Mouse (Mus musculus) heart, embryonic 11.5 days (tissue): ENCODE measurements around the gene Mta1. TPM values are rescaled to one million over a fixed set of nuclear protein-coding genes. Genes with fewer than 3 reads are reported as not detected.

Experiments used
- ATAC-seq: fragments of 200-750 bp; cut with Nextera tagmentation; replicated peaks from 2 replicates; pipeline ENCODE4 v1.8.0; 2017; ENCODE audit warnings: moderate library complexity; ENCODE audit not compliant: insufficient number of reproducible peaks, low FRiP score, low TSS enrichment
- H3K27ac ChIP-seq: fragments of 300-500 bp; sonication (generic); 2 replicates; pipeline ENCODE4 v1.5.1; 2014; ENCODE audit warnings: mild to moderate bottlenecking, low read depth, low read length
- H3K27me3 ChIP-seq: fragments of 300-500 bp; sonication (generic); 2 replicates; pipeline ENCODE4 v1.6.1; 2014; ENCODE audit warnings: mild to moderate bottlenecking, low read length, mixed read lengths; ENCODE audit not compliant: control insufficient read depth, insufficient read depth
- H3K36me3 ChIP-seq: fragments of 300-500 bp; sonication (generic); 2 replicates; pipeline ENCODE4 v1.6.1; 2014; ENCODE audit warnings: mild to moderate bottlenecking, low read length, moderate library complexity, mixed read lengths; ENCODE audit not compliant: control insufficient read depth, insufficient read depth
- H3K4me1 ChIP-seq: fragments of 300-500 bp; sonication (generic); 2 replicates; pipeline ENCODE4 v1.6.1; 2014; ENCODE audit warnings: low read length; ENCODE audit not compliant: control insufficient read depth, insufficient read depth
- H3K4me2 ChIP-seq: fragments of 300-500 bp; sonication (generic); 2 replicates; pipeline ENCODE4 v1.6.1; 2014; ENCODE audit warnings: mild to moderate bottlenecking, moderate library complexity
- H3K4me3 ChIP-seq: fragments of 300-500 bp; sonication (generic); 2 replicates; pipeline ENCODE4 v1.5.1; 2014; ENCODE audit warnings: low read depth, low read length
- H3K9ac ChIP-seq: fragments of 300-500 bp; sonication (generic); 2 replicates; pipeline ENCODE4 v1.6.1; 2014; ENCODE audit warnings: mild to moderate bottlenecking, low read depth, low read length, moderate library complexity
- H3K9me3 ChIP-seq: fragments of 300-500 bp; sonication (generic); replicated peaks from 2 replicates; pipeline ENCODE4 v1.6.1; 2016; ENCODE audit warnings: low read length; ENCODE audit not compliant: control insufficient read depth
- WGBS: fragments of 180-500 bp; shearing (Covaris S2); extraction: QIAGEN DNeasy Blood & Tissue Kit; methylation state at CpG from one replicate; pipeline ENCODE4 v1.1.7; 2014; ENCODE audit not compliant: insufficient replicate concordance; 5-methylcytosine and 5-hydroxymethylcytosine counted together
- polyA plus RNA-seq: library from polyadenylated mRNA; unstranded; fragments of >200 nt; fragmentation: Nextera tagmentation; extraction: Ambion mirVana; gene quantifications from 2 replicates; pipeline ENCODE4 v1.2.1, GENCODE M21; 2014

The Mta1 gene
- polyA plus RNA-seq, 1 experiment from 2014 or later = 14.7 TPM

GRCm38 (mm10) chr12:113114856-113115538 lies 16.9 kb downstream of the Mta1 start:
- H3K27me3 ChIP-seq = no peaks in the 10 kb centered on the region
- WGBS = 79% methylated on average over 16 of the region's 16 CpGs
- H3K9me3 ChIP-seq = no peaks in the 10 kb centered on the region
- ATAC-seq = no peak
- no peak overlapping the region for H3K4me2 ChIP-seq
- H3K4me3 ChIP-seq = no peak overlapping the region
- peaks cover 8% of the 10 kb centered on the region; the same call in 1 of the 2 replicates for H3K4me1 ChIP-seq
- peaks cover 25% of the 10 kb centered on the region for H3K36me3 ChIP-seq
- H3K27ac ChIP-seq = no peak overlapping the region
- H3K9ac ChIP-seq = no peak overlapping the region

DNA sequence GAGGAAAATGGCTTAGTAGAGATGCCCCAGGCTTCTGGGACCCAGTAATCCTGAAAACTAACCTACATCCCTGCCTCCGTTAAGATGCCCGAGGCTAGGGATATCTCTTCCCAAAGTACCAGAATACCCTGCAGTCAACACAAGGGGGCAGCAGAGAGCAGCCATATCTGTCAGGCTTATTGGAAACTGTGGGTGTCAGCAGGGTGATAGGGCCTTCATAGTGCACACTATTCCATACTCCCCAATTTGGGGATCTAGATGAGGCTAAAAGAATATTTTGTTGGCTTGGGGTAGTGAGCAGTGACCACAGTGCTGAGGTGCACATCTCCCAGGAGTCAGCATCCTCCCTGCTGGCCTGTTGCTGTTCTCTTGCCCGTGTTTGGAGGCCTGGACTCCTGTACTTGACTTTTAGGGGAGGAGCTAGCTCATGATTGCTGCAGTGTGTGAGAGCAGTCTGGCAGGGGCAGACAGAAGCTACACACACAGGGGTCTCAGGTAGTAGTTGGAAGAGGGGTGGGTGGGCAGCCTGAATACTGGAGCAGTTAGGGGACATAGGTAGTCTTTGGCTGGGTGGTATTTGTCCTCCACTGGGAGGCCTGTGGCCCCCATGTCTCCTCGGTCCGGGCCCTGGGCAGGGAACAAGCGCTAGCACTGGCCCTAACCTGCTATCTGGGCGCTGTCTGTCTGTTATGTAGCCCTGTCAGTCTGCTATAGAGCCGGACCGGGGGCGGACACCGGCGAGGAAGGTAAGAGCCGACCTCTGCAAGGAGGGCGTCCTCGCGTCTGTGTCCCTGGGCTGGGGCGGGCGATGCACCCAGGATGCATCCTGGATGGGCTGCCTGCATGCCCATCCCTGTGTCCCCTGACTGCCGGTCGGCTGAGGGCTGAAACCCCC lies 21.7 kb downstream of the Mta1 start:
- Histone ChIP-seq H3K4me2 (no peak overlapping the region), H3K36me3 (peaks cover 38% of the 10 kb centered on the region)
- 77% methylated on average over 20 of the region's 20 CpGs for WGBS

DNA sequence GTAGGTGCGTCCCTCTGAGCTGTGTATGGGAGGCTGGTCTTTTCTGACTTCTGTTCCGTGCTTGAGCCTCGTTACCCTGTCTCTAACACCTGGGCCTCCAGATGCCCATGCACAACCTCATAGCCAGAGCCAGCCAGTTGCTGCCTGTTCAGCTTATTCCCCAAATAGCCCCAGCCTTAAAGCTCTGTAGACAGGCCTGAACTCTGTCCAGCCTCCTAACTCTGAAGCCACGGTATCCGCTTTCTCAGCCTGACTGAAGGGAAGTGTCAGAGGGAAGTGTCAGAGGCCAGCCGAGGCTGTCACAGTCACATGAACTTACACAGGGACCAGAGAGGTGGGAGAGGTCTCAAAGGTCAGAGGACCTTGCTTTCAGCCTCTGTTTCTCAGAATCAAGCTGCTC lies 26.6 kb downstream of the Mta1 start:
- Histone ChIP-seq H3K9me3 (no peaks in the 10 kb centered on the region), H3K9ac (no peak overlapping the region), H3K36me3 (peaks cover 56% of the 10 kb centered on the region), H3K4me3 (no peak overlapping the region), H3K27ac (peak overlapping the region; percentile 31; the same call in 1 of the 2 replicates), H3K27me3 (no peaks in the 10 kb centered on the region), H3K4me2 (no peak overlapping the region), H3K4me1 (peaks cover 4% of the 10 kb centered on the region; the same call in 1 of the 2 replicates)
- ATAC-seq = no peak
- 63% methylated on average over 6 of the region's 6 CpGs for WGBS

More for the DNA sequence above, 21.7 kb downstream of the Mta1 start:
- ATAC-seq = peak; percentile 22; the same call in 1 of the 2 replicates
- Histone ChIP-seq H3K9me3 (no peaks in the 10 kb centered on the region), H3K9ac (no peak overlapping the region), H3K4me1 (peaks cover 9% of the 10 kb centered on the region; the same call in 1 of the 2 replicates), H3K27me3 (no peaks in the 10 kb centered on the region), H3K4me3 (no peak overlapping the region), H3K27ac (0 out of 2 replicates have a peak overlapping the region, but pooled peaks have one; percentile 22)

- Histone ChIP-seq H3K36me3 (peaks cover 70% of the 10 kb centered on the region), H3K27ac (no peak overlapping the region), H3K4me1 (peaks cover 39% of the 10 kb centered on the region), H3K4me2 (no peak overlapping the region), H3K27me3 (no peaks in the 10 kb centered on the region), H3K9me3 (no peaks in the 10 kb centered on the region), H3K9ac (no peak overlapping the region), H3K4me3 (no peak overlapping the region)
- WGBS = 90% methylated on average over 8 of the region's 8 CpGs
- no peak for ATAC-seq
Measured at GRCm38 (mm10) chr12:113130732-113131131, 32.7 kb downstream of the Mta1 start.

DNA sequence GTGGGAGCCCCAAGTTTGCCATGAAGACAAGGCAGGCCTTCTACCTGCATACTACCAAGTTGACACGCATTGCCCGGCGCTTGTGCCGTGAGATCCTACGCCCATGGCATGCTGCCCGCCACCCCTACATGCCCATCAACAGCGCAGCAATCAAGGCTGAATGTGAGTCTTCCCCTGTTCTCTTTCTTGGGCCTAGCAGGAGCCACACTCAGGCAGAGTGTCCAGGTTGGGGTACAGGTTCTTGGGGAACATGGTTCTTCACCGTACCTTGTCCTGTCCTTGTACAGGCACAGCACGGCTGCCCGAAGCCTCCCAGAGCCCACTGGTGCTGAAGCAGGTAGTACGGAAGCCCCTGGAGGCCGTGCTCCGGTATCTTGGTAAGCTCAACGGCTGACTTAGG lies 33.5 kb downstream of the Mta1 start:
- WGBS = 93% methylated on average over 14 of the region's 14 CpGs
- Histone ChIP-seq H3K36me3 (peaks cover 72% of the 10 kb centered on the region), H3K4me2 (no peak overlapping the region), H3K9ac (no peak overlapping the region), H3K27me3 (no peaks in the 10 kb centered on the region), H3K27ac (peak overlapping the region; percentile 96), H3K4me3 (no peak overlapping the region), H3K9me3 (no peaks in the 10 kb centered on the region), H3K4me1 (peaks cover 47% of the 10 kb centered on the region)
- ATAC-seq = no peak

DNA sequence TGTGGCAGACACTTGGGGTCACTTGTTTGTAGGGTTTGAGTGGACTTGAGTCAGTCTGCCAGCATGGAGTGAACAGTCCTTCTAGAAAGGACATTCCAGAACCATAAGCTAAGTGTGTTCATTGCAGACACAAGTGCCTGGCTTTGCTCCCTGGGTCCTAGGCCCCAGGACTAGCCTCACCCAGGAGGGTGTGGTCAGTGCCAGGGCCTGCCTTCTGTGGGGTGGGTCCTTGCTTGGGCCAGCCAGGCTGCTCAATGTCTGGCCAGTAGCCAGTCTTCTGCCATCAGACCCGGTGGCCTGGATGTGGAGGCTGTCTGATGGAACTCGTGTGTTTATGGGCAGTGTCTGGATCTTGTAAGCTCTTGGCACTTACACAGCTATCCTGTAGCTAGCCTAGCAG lies 34.5 kb downstream of the Mta1 start:
- WGBS = 31% methylated on average over 2 of the region's 2 CpGs
- peak; percentile 80 for ATAC-seq
- peaks cover 56% of the 10 kb centered on the region for H3K4me1 ChIP-seq

GRCm38 (mm10) chr12:113133260-113133659 lies 35.2 kb downstream of the Mta1 start:
- H3K4me1 ChIP-seq = peaks cover 60% of the 10 kb centered on the region
- peaks cover 70% of the 10 kb centered on the region for H3K36me3 ChIP-seq
- 0 out of 2 replicates have a peak, but pooled peaks have one; percentile 2 for ATAC-seq
- H3K9ac ChIP-seq = no peak overlapping the region
- peak overlapping the region; percentile 96 for H3K27ac ChIP-seq
- no peaks in the 10 kb centered on the region for H3K9me3 ChIP-seq
- H3K4me3 ChIP-seq = no peak overlapping the region
- WGBS = 73% methylated on average over 9 of the region's 9 CpGs
- no peaks in the 10 kb centered on the region for H3K27me3 ChIP-seq
- H3K4me2 ChIP-seq = no peak overlapping the region

More for the DNA sequence above, 34.5 kb downstream of the Mta1 start:
- H3K4me2 ChIP-seq = no peak overlapping the region
- H3K9ac ChIP-seq = no peak overlapping the region
- H3K4me3 ChIP-seq = no peak overlapping the region
- peaks cover 76% of the 10 kb centered on the region for H3K36me3 ChIP-seq
- no peaks in the 10 kb centered on the region for H3K27me3 ChIP-seq
- peak overlapping the region; percentile 96 for H3K27ac ChIP-seq
- no peaks in the 10 kb centered on the region for H3K9me3 ChIP-seq

DNA sequence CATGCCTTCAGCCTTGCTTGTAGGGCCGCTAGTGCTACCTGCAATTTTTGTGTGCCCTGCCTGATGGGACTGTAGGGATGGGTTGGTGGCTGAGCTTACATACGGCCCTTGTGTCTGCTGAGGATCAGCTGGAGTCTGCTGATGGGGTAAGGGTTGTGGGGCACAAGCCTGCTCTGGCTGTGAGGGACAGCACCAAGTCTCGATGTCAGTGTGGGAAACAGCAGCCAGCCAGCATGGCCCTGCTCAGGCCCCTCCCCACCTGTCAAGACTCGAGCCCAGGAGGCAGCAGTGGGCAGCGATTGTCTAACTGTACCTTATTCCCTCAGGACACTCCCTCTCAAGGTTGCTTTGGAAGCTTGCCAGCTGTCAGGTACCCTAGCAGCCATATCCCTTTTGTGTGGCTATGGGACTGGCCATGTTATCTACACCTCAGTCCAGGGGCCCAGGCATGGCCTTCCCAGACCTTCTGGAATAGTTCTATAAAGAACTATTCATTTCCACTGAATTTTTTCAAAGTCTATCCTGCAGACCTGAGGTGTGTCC lies 35.9 kb downstream of the Mta1 start:
- H3K4me1 ChIP-seq = peaks cover 67% of the 10 kb centered on the region
- WGBS = 67% methylated on average over 5 of the region's 5 CpGs
- H3K27ac ChIP-seq = peak overlapping the region; percentile 96; the same call in 1 of the 2 replicates

More for the DNA sequence above, 35.9 kb downstream of the Mta1 start:
- no peak overlapping the region; the same call in 1 of the 2 replicates for H3K9ac ChIP-seq
- no peaks in the 10 kb centered on the region for H3K9me3 ChIP-seq
- no peaks in the 10 kb centered on the region for H3K27me3 ChIP-seq
- no peak overlapping the region for H3K4me3 ChIP-seq
- no peak overlapping the region for H3K4me2 ChIP-seq
- peaks cover 63% of the 10 kb centered on the region for H3K36me3 ChIP-seq
- ATAC-seq = no peak
